Mouse (Mus musculus) mature B cell (primary cell): ENCODE measurements around the gene 4933430I17Rik.

Experiments used
- in situ Hi-C: fragments of 300-500 bp; cut with MboI; formaldehyde crosslinking; loops from 2 replicates; pipeline ENCODE4 v1.14.3; 2019

The 4933430I17Rik gene

DNA sequence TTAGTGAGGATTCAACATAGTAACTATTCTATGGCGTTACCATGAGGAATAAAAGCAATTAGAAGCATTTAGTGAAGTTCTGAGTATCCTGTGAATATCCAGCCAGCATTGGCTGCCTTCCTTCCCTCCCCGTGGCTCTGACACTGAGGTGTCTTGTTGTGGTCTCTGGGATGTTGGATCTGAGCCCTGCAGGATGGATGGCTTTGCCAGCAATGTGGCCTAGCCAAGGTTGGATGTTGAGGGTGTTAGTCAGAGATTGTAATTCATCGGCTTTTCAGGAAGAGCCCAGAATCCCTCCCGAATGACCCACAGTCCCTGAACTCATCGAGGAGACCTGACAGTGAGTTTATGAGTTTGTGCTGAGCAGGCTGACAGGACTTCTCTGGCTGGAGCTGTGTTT is 70.9 kb downstream of the 4933430I17Rik start:
- in situ Hi-C loops, result no loop called here
